Mouse (Mus musculus): ENCODE measurements around the gene Shc3. TPM values are rescaled to one million over a fixed set of nuclear protein-coding genes. Genes with fewer than 3 reads are reported as not detected.

The Shc3 gene
- polyA plus RNA-seq, 1 experiment from 2014 or later = not detected

GRCm38 (mm10) chr13:51508836-51509235, 60.4 kb downstream of the Shc3 start:
- Histone ChIP-seq H3K27me3 (replicated peaks) (no peaks in the 10 kb centered on the region), H3K9ac (no peak overlapping the region), H3K4me3 (no peak overlapping the region), H3K4me1 (no peaks in the 10 kb centered on the region), H3K9me3 (replicated peaks) (no peaks in the 10 kb centered on the region), H3K36me3 (no peaks in the 10 kb centered on the region), H3K27ac (no peak overlapping the region), H3K4me2 (no peak overlapping the region)
- no peak for ATAC-seq
- WGBS (ENCODE audit: insufficient replicate concordance) = 76% methylated on average over 9 of the region's 9 CpGs

DNA sequence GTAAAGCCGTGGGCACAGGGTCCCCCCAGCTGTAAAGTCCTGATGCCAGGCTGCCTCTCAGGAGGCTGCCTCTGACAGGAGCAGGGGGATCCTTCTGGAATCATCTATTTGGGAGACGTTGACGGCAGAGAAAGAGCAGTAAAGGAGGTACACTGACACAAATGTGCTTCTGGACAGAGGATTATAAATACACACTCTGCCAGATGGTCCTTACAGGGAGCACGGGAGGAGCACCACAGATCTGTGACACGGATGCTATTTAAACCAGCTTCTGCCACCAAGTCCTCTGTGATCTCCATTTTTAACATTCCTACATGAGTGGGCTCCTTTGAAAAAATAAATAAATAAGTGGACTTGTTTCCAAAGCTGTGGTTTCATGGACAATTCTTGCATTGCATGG, 63.5 kb downstream of the Shc3 start:
- no peaks in the 10 kb centered on the region for H3K36me3 ChIP-seq
- H3K27ac ChIP-seq = no peak overlapping the region
- no peak overlapping the region for H3K4me2 ChIP-seq
- no peaks in the 10 kb centered on the region for H3K27me3 ChIP-seq (replicated peaks)
- ATAC-seq = no peak
- H3K9me3 ChIP-seq (replicated peaks) = no peaks in the 10 kb centered on the region
- no peaks in the 10 kb centered on the region for H3K4me1 ChIP-seq
- no peak overlapping the region for H3K9ac ChIP-seq
- no peak overlapping the region for H3K4me3 ChIP-seq
- 55% methylated on average over 5 of the region's 5 CpGs for WGBS (ENCODE audit: insufficient replicate concordance)

DNA sequence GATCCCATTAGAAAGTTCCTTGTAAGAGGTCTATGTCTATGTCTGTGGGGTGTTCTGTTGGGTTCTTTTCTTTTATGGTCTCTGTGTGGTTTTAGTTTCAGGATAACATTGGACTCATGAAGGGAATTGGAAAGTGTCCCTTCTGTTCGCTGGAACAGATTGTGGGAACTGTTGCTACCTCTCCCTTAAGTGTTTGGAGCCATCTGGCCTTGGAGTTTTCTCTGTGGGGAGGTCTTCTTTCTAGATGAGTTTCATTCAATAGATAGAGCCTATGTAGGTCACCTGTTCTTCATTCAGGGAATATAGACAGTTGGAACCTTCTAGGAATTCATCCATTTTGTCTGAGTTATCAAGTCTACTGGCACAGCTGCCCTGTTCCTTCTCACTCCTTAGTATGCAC, 69.5 kb downstream of the Shc3 start:
- Histone ChIP-seq H3K4me3 (no peak overlapping the region), H3K27ac (no peak overlapping the region), H3K9ac (no peak overlapping the region), H3K27me3 (replicated peaks) (no peaks in the 10 kb centered on the region), H3K36me3 (no peaks in the 10 kb centered on the region), H3K4me1 (no peaks in the 10 kb centered on the region), H3K4me2 (no peak overlapping the region), H3K9me3 (replicated peaks) (no peaks in the 10 kb centered on the region)
- no peak for ATAC-seq
- 53% methylated on average over 1 of the region's 1 CpGs for WGBS (ENCODE audit: insufficient replicate concordance)

DNA sequence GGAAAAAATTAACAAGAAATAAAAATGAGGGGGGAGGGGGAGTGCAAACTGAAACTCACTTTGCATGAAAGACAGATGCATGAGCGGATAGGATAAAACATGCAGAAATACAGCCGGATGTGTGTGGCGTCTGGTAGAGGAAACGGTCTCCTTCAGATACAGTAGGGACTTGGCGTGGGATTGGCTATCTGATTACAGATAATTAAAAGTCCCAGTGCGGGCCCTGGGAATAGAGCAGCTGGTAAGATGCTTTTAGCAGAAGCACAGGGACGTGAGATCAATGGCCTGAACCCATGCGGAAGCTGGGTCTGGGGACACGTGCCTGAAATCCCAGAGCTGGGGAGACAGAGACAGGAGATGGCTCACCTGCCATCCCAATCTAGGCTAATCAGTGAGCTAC, 75.5 kb downstream of the Shc3 start:
- no peak overlapping the region for H3K4me2 ChIP-seq
- ATAC-seq = no peak
- H3K9me3 ChIP-seq (replicated peaks) = no peaks in the 10 kb centered on the region
- H3K9ac ChIP-seq = no peak overlapping the region
- no peak overlapping the region for H3K27ac ChIP-seq
- H3K4me1 ChIP-seq = no peaks in the 10 kb centered on the region
- no peak overlapping the region for H3K4me3 ChIP-seq
- WGBS (ENCODE audit: insufficient replicate concordance) = 71% methylated on average over 9 of the region's 9 CpGs
- no peaks in the 10 kb centered on the region for H3K36me3 ChIP-seq
- H3K27me3 ChIP-seq (replicated peaks) = no peaks in the 10 kb centered on the region

- Histone ChIP-seq H3K4me3 (no peak overlapping the region), H3K27ac (no peak overlapping the region), H3K9me3 (replicated peaks) (no peaks in the 10 kb centered on the region), H3K9ac (no peak overlapping the region), H3K36me3 (no peaks in the 10 kb centered on the region), H3K27me3 (replicated peaks) (no peaks in the 10 kb centered on the region), H3K4me2 (no peak overlapping the region), H3K4me1 (no peaks in the 10 kb centered on the region)
- ATAC-seq = no peak
- 51% methylated on average over 8 of the region's 8 CpGs for WGBS (ENCODE audit: insufficient replicate concordance)
These were observed 77.4 kb downstream of the Shc3 start for GRCm38 (mm10) chr13:51491649-51492435.

- Histone ChIP-seq H3K4me2 (no peak overlapping the region), H3K27ac (no peak overlapping the region), H3K36me3 (no peaks in the 10 kb centered on the region), H3K9me3 (replicated peaks) (no peaks in the 10 kb centered on the region), H3K4me1 (no peaks in the 10 kb centered on the region), H3K4me3 (no peak overlapping the region), H3K27me3 (replicated peaks) (no peaks in the 10 kb centered on the region), H3K9ac (no peak overlapping the region)
- 73% methylated on average over 6 of the region's 6 CpGs for WGBS (ENCODE audit: insufficient replicate concordance)
- ATAC-seq = no peak
These were observed 79.0 kb downstream of the Shc3 start for GRCm38 (mm10) chr13:51490195-51490594.

DNA sequence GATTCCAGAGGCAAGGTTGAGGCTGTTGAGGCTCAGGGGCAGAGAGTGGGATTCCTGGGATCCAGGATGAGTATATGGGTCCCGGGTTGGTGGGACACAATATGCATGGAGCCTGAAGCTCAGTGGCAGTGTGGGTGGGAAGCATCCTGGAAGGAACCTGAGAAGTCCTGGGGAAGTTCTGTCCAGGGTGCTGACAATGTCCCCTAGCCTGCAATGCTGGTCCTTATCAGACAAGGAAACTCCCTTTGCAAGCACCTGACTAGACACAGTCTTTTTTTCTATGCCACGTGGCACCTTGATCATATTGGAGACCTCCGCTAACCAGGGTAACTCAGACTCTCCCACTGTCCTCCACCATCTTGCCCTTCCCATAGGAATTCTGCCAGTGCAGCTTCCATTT, 80.3 kb downstream of the Shc3 start:
- ATAC-seq = no peak
- no peak overlapping the region for H3K4me3 ChIP-seq
- WGBS (ENCODE audit: insufficient replicate concordance) = 59% methylated on average over 3 of the region's 3 CpGs

DNA sequence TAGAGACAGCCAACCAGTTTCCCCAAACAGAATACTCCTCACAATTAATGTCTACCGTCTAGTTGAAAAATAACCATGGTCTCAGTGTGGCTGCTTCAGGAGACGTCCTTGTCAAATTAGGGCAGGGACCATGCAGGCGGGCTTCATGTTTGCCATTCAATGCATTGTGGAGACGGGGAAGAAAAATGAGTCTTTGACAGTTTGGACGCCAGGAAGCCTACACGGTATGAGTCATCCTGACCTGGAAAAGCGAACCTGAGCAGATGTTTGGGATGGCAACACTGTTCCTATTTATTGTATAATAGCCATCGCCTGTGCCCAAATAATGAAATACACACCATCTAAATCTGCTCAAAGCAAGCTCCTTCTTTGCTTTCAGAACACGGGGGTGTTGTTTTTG, 83.9 kb downstream of the Shc3 start:
- 65% methylated on average over 9 of the region's 9 CpGs for WGBS (ENCODE audit: insufficient replicate concordance)
- H3K4me3 ChIP-seq = no peak overlapping the region
- H3K27ac ChIP-seq = no peak overlapping the region
- no peaks in the 10 kb centered on the region for H3K36me3 ChIP-seq
- H3K4me2 ChIP-seq = no peak overlapping the region
- no peaks in the 10 kb centered on the region for H3K4me1 ChIP-seq
- H3K27me3 ChIP-seq (replicated peaks) = no peaks in the 10 kb centered on the region
- no peak overlapping the region for H3K9ac ChIP-seq
- H3K9me3 ChIP-seq (replicated peaks) = no peaks in the 10 kb centered on the region
- no peak for ATAC-seq

More for the DNA sequence above, 80.3 kb downstream of the Shc3 start:
- H3K9me3 ChIP-seq (replicated peaks) = no peaks in the 10 kb centered on the region
- H3K27me3 ChIP-seq (replicated peaks) = no peaks in the 10 kb centered on the region
- no peaks in the 10 kb centered on the region for H3K4me1 ChIP-seq
- no peak overlapping the region for H3K4me2 ChIP-seq
- H3K27ac ChIP-seq = no peak overlapping the region
- no peak overlapping the region for H3K9ac ChIP-seq
- no peaks in the 10 kb centered on the region for H3K36me3 ChIP-seq

- Histone ChIP-seq H3K4me3 (no peak overlapping the region), H3K4me1 (no peaks in the 10 kb centered on the region), H3K9ac (no peak overlapping the region), H3K4me2 (no peak overlapping the region), H3K27ac (no peak overlapping the region), H3K27me3 (replicated peaks) (no peaks in the 10 kb centered on the region), H3K9me3 (replicated peaks) (no peaks in the 10 kb centered on the region), H3K36me3 (no peaks in the 10 kb centered on the region)
- ATAC-seq = no peak
- 75% methylated on average over 11 of the region's 11 CpGs for WGBS (ENCODE audit: insufficient replicate concordance)
These were observed 86.4 kb downstream of the Shc3 start for GRCm38 (mm10) chr13:51482786-51483185.

DNA sequence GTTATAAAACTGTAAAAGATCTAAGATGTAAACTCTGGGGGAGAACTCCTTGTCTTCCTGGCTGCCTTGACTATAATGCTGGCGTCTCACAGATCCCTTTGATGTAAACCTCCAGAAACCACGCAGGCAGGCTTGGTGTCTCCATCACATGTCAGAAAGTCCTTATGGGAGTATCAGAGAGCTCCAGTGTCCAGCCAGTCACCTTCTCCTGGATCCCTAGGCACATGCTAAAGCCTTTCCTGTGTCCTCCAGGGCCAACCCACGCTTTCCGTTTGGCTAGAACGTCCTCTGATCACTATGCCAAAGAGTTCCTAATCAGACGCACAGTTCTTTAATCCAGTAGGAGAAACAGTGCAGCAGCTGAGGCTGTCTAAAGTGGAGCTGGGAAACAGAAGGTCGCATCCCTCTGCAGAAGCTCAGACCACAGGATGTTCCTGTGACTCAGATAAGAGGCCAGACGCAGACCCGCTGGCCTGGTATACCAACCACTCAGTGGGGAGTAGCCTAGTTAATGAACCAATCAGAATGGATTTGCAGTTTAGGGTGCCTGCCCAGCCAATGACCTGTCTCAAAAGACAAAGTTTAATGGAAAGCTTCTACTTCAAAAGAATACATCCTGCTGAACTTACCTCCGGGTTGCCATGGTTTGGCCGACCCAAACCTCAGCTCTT, 88.7 kb downstream of the Shc3 start:
- Histone ChIP-seq H3K27me3 (replicated peaks) (no peaks in the 10 kb centered on the region), H3K36me3 (no peaks in the 10 kb centered on the region), H3K9ac (no peak overlapping the region), H3K4me2 (no peak overlapping the region), H3K9me3 (replicated peaks) (no peaks in the 10 kb centered on the region), H3K4me3 (no peak overlapping the region), H3K4me1 (no peaks in the 10 kb centered on the region), H3K27ac (no peak overlapping the region)
- WGBS (ENCODE audit: insufficient replicate concordance) = 28% methylated on average over 11 of the region's 11 CpGs
- ATAC-seq = no peak

DNA sequence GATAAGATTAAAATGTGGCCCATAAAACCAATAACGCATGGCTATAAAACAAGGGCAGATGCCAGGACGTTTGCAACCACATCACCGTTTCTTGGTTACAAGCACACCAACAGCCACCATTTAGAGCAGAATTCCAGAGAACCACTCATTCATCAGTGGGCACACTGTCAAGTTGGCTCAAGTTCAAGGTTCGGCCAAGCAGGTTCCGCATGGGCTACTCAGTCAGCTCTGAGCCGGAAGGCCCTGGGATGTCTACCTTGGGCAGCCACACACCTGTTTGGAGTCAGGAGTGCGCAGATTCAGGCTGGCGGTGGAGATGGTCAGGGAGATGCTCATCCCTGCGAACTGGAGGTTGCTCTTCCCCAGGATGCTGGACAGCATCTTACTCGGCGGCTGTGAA, 89.4 kb downstream of the Shc3 start:
- Histone ChIP-seq H3K4me3 (no peak overlapping the region), H3K9ac (no peak overlapping the region), H3K4me2 (no peak overlapping the region), H3K27ac (no peak overlapping the region), H3K4me1 (no peaks in the 10 kb centered on the region), H3K36me3 (no peaks in the 10 kb centered on the region), H3K27me3 (replicated peaks) (no peaks in the 10 kb centered on the region), H3K9me3 (replicated peaks) (no peaks in the 10 kb centered on the region)
- ATAC-seq = no peak
- 75% methylated on average over 11 of the region's 11 CpGs for WGBS (ENCODE audit: insufficient replicate concordance)

DNA sequence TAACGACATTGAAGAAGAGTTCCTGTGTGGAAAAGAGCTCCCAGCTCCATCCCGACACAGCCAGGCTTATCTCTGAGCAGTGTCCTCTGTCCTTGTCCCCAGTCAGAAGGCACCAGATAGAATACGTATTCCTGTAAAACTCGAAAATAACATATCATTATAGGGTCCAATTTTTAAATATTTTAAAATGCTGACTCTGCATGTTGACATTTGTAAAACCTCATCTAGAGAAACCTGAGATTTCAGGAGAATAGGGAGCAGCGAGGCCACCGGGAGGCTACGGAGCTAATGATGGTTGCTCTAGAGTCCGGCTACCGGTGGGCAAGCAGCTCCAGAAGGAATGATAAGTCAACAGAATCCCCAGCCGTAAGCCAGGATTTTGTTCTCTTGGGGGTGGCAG, 92.2 kb downstream of the Shc3 start:
- ATAC-seq = no peak
- no peak overlapping the region for H3K4me2 ChIP-seq
- H3K27me3 ChIP-seq (replicated peaks) = no peaks in the 10 kb centered on the region
- no peaks in the 10 kb centered on the region for H3K36me3 ChIP-seq
- 70% methylated on average over 10 of the region's 10 CpGs for WGBS (ENCODE audit: insufficient replicate concordance)
- no peak overlapping the region for H3K27ac ChIP-seq
- H3K4me3 ChIP-seq = no peak overlapping the region
- H3K9me3 ChIP-seq (replicated peaks) = no peaks in the 10 kb centered on the region
- no peak overlapping the region for H3K9ac ChIP-seq
- no peaks in the 10 kb centered on the region for H3K4me1 ChIP-seq
